In genomic region chr7:110823995-110824953, GRCm38 (mm10) we compare ENCODE assay signal across 14 mouse cellular contexts. TPM values are rescaled to one million over a fixed set of nuclear protein-coding genes. Genes with fewer than 3 reads are reported as not detected.
A peak's percentile ranks its signal among the peaks of the same experiment; 100 is the strongest.
DNase-seq lines count a peak whose midpoint lies in the region; ATAC-seq and TF ChIP-seq lines count a peak whose summit lies in the region.
"Had no signal": no experiment of that assay in that cellular context is flagged by ENCODE, and none has a peak within 500 bp of the region (broad histone marks: within the 10 kb centered on the region; RNA-seq: fewer than 3 reads in every experiment).

No protein-coding gene starts in this region.

- 86% methylated on average over 8 of the region's 8 CpGs for WGBS in liver, embryonic 11.5 days
- 95% methylated on average over 8 of the region's 8 CpGs for WGBS in forebrain, embryonic 10.5 days

- no peak for TF ChIP-seq RAD21 in MEL (IDR thresholded peaks at IDR 0.05; ENCODE audit: low read depth, low read length)

- TF ChIP-seq POLR2A in MEL (IDR thresholded peaks at IDR 0.05; ENCODE audit: control insufficient read depth in 1 of 2, insufficient read depth in 1 of 2, low read depth in 1 of 2, low read length in 2 of 2, poor library complexity in 1 of 2) = no peak

- no peak overlapping the region for H3K4me3 ChIP-seq in liver, embryonic 11.5 days (ENCODE audit: low read depth, low read length)
- H3K4me3 ChIP-seq in MEL (ENCODE audit: control insufficient read depth in 1 of 2, insufficient read depth in 1 of 2, low read depth in 2 of 2, low read length in 2 of 2) = no peak overlapping the region
- no peak overlapping the region for H3K4me3 ChIP-seq in forebrain, embryonic 10.5 days
- H3K4me3 ChIP-seq: limb, embryonic 13.5 days had no signal

- H3K36me3 ChIP-seq in liver, embryonic 11.5 days (ENCODE audit: control insufficient read depth, insufficient read depth, low read length) = peaks cover 21% of the 10 kb centered on the region
- peaks cover 8 to 21% of the 10 kb centered on the region in 2 experiments for H3K36me3 ChIP-seq in MEL (ENCODE audit: control insufficient read depth in 1 of 2, insufficient read depth in 2 of 2, low read length in 2 of 2)
- peaks cover 60% of the 10 kb centered on the region for H3K36me3 ChIP-seq in forebrain, embryonic 10.5 days (replicated peaks)

- H3K79me2 ChIP-seq in MEL (ENCODE audit: control insufficient read depth, insufficient read depth, low read length, poor library complexity) = no peaks in the 10 kb centered on the region

- no peak overlapping the region for H3K4me2 ChIP-seq in liver, embryonic 11.5 days
- H3K4me2 ChIP-seq: heart, embryonic 11.5 days; limb, embryonic 13.5 days had no signal

- H3K9me3 ChIP-seq in liver, embryonic 11.5 days (ENCODE audit: control insufficient read depth, low read length) = no peaks in the 10 kb centered on the region
- H3K9me3 ChIP-seq in MEL (replicated peaks; ENCODE audit: insufficient read depth, low read length) = no peaks in the 10 kb centered on the region
- H3K9me3 ChIP-seq in forebrain, embryonic 10.5 days = no peaks in the 10 kb centered on the region
- H3K9me3 ChIP-seq: limb, embryonic 13.5 days had no signal

- no peak for DNase-seq in liver, embryonic 11.5 days (ENCODE audit: low spot score)
- DNase-seq in liver = no peak
- no peak for DNase-seq in MEL (ENCODE audit: low read depth, low spot score)
- DNase-seq in naive thymus-derived CD4-positive, alpha-beta T cell, adult 2 months (ENCODE audit: low read depth) = peak; percentile 32
- no peak for DNase-seq in forebrain, embryonic 10.5 days (ENCODE audit: extremely low spot score, low spot score)
- no peak for DNase-seq in thymus, postnatal 36 days
- DNase-seq: retina, postnatal 1 day; thymus, postnatal 14 days had no signal

- no peak overlapping the region for H3K27ac ChIP-seq in liver, embryonic 11.5 days (ENCODE audit: low read depth, low read length)
- no peak overlapping the region for H3K27ac ChIP-seq in MEL (ENCODE audit: control insufficient read depth, low read depth, low read length)
- no peak overlapping the region for H3K27ac ChIP-seq in forebrain, embryonic 10.5 days
- H3K27ac ChIP-seq: hindbrain, postnatal 0 days; limb, embryonic 13.5 days had no signal

- TF ChIP-seq CTCF in MEL (IDR thresholded peaks at IDR 0.05 in 2 of 3, conservative IDR thresholded peaks at IDR 0.05 in 1 of 3; ENCODE audit: control insufficient read depth in 1 of 3, insufficient read depth in 1 of 3, low read depth in 2 of 3, low read length in 3 of 3, poor library complexity in 1 of 3, severe bottlenecking in 1 of 3) = no peak

- ATAC-seq in liver, embryonic 11.5 days (replicated peaks; ENCODE audit: low FRiP score) = no peak
- peak; percentile 86 for ATAC-seq in granulocyte monocyte progenitor cell, adult 5-6 weeks (replicated peaks; ENCODE audit: poor library complexity, severe bottlenecking)
- ATAC-seq: activated CD4-positive, CD25-positive, alpha-beta regulatory T cell, adult 4 months; hindbrain, postnatal 0 days had no signal

- H3K9ac ChIP-seq in liver, embryonic 11.5 days (ENCODE audit: low read depth, low read length) = 0 out of 2 replicates have a peak overlapping the region, but pooled peaks have one; percentile 5
- H3K9ac ChIP-seq in MEL (ENCODE audit: control insufficient read depth, low read depth, low read length, poor library complexity, severe bottlenecking) = no peak overlapping the region
- H3K9ac ChIP-seq: limb, embryonic 13.5 days had no signal

- H3K4me1 ChIP-seq in liver, embryonic 11.5 days (replicated peaks; ENCODE audit: control insufficient read depth, insufficient read depth, low read length) = peaks cover 22% of the 10 kb centered on the region
- peaks cover 15 to 19% of the 10 kb centered on the region in 2 experiments for H3K4me1 ChIP-seq in MEL (ENCODE audit: control insufficient read depth in 1 of 2, insufficient read depth in 2 of 2, low read length in 2 of 2)
- H3K4me1 ChIP-seq in forebrain, embryonic 10.5 days = no peaks in the 10 kb centered on the region

- H3K27me3 ChIP-seq in liver, embryonic 11.5 days (replicated peaks; ENCODE audit: control insufficient read depth, insufficient read depth, low read length) = no peaks in the 10 kb centered on the region
- H3K27me3 ChIP-seq in MEL (ENCODE audit: control insufficient read depth in 1 of 2, insufficient read depth in 2 of 2, low read length in 2 of 2) = no peaks in the 10 kb centered on the region
- H3K27me3 ChIP-seq in forebrain, embryonic 10.5 days (ENCODE audit: poor library complexity, severe bottlenecking) = no peaks in the 10 kb centered on the region
- H3K27me3 ChIP-seq: limb, embryonic 13.5 days had no signal

- TF ChIP-seq EP300 in MEL (IDR thresholded peaks at IDR 0.05; ENCODE audit: low read depth in 1 of 2, low read length in 2 of 2) = no peak

TF ChIP-seq in MEL, 35 proteins besides CTCF, POLR2A, EP300 and RAD21:
- TF ChIP-seq MAX (IDR thresholded peaks at IDR 0.05; ENCODE audit: low read length) (peak; percentile 2; the same call in 1 of the 2 replicates), NRF1 (IDR thresholded peaks at IDR 0.05; ENCODE audit: insufficient read depth, low read depth, low read length, poor library complexity, severe bottlenecking) (no peak), RCOR1 (IDR thresholded peaks at IDR 0.05; ENCODE audit: low read depth, low read length) (no peak), USF2 (IDR thresholded peaks at IDR 0.05; ENCODE audit: borderline replicate concordance in 1 of 2, insufficient read depth in 1 of 2, low read depth in 1 of 2, low read length in 2 of 2) (no peak), ZMIZ1 (IDR thresholded peaks at IDR 0.05; ENCODE audit: low read depth, low read length) (no peak), TCF12 (IDR thresholded peaks at IDR 0.05; ENCODE audit: low read depth, low read length) (no peak), ETS1 (IDR thresholded peaks at IDR 0.05; ENCODE audit: low read depth, low read length) (no peak)

RNA-seq across cellular contexts. Expression of gene Rnf141, which starts 20.0 kb away (rescaled TPM):
- 35.0 and 41.0 TPM in 2 replicates for polyA plus RNA-seq in liver, embryonic 11.5 days (2014; fragmentation: Nextera tagmentation; extraction: Ambion mirVana)
- total RNA-seq in MEL (2012; rRNA removed) = 19.7 and 23.3 TPM in 2 replicates
- polyA plus RNA-seq in MEL (2012; ENCODE audit: insufficient read depth in 1 of 2, insufficient read length in 2 of 2, low read depth in 1 of 2, low replicate concordance in 2 of 2, missing spikeins in 1 of 2) = 10 to 100 TPM in 1 of 2 experiments, not detected in 1; 18.8 TPM
- 19.0 and 33.8 TPM in 2 replicates for total RNA-seq in granulocyte monocyte progenitor cell, adult 5-6 weeks (2014; fragmentation: Nextera tagmentation)
- total RNA-seq in granulocyte monocyte progenitor cell, adult 5-6 weeks (2017) = 40.7 and 47.4 TPM in 2 replicates
- polyA plus RNA-seq in forebrain, embryonic 10.5 days (2016; fragmentation: Nextera tagmentation; extraction: Ambion mirVana) = 25.0 and 26.3 TPM in 2 replicates

RNA-seq across cellular contexts. Expression of gene Lyve1, which starts 38.8 kb away (rescaled TPM):
- polyA plus RNA-seq in liver, embryonic 11.5 days (2014; fragmentation: Nextera tagmentation; extraction: Ambion mirVana) = 25.7 and 26.9 TPM in 2 replicates
- total RNA-seq in MEL (2012; rRNA removed) = not detected in 2 replicates
- not detected for polyA plus RNA-seq in MEL (2012; ENCODE audit: insufficient read depth in 1 of 2, insufficient read length in 2 of 2, low read depth in 1 of 2, low replicate concordance in 2 of 2, missing spikeins in 1 of 2)
- not detected in 2 replicates for total RNA-seq in granulocyte monocyte progenitor cell, adult 5-6 weeks (2014; fragmentation: Nextera tagmentation)
- not detected in 2 replicates for total RNA-seq in granulocyte monocyte progenitor cell, adult 5-6 weeks (2017)
- polyA plus RNA-seq in forebrain, embryonic 10.5 days (2016; fragmentation: Nextera tagmentation; extraction: Ambion mirVana) = 0.20 and 0.51 TPM in 2 replicates
- total RNA-seq: ES-E14 had no signal
- polyA plus RNA-seq: activated CD4-positive, CD25-positive, alpha-beta regulatory T cell, adult 4 months had no signal

RNA-seq across cellular contexts. Expression of gene Ampd3, which starts 56.3 kb away (rescaled TPM):
- 39.5 and 41.1 TPM in 2 replicates for polyA plus RNA-seq in liver, embryonic 11.5 days (2014; fragmentation: Nextera tagmentation; extraction: Ambion mirVana)
- total RNA-seq in MEL (2012; rRNA removed) = 11.7 and 14.8 TPM in 2 replicates
- polyA plus RNA-seq in MEL (2012; ENCODE audit: insufficient read depth in 1 of 2, insufficient read length in 2 of 2, low read depth in 1 of 2, low replicate concordance in 2 of 2, missing spikeins in 1 of 2) = 10 to 100 TPM in 1 of 2 experiments, not detected in 1; 22.3 TPM
- total RNA-seq in granulocyte monocyte progenitor cell, adult 5-6 weeks (2014; fragmentation: Nextera tagmentation) = 3.5 and 6.2 TPM in 2 replicates
- 1.4 and 2.1 TPM in 2 replicates for total RNA-seq in granulocyte monocyte progenitor cell, adult 5-6 weeks (2017)
- 1.2 and 1.5 TPM in 2 replicates for polyA plus RNA-seq in forebrain, embryonic 10.5 days (2016; fragmentation: Nextera tagmentation; extraction: Ambion mirVana)

Comparison
In these comparisons a context has a peak if more than half of its experiments do, and no peak if none do; other contexts are left out.
1. RNA of gene Lyve1, which starts 38.8 kb away (polyA plus RNA-seq): 25.7 to 26.9 TPM in liver, embryonic 11.5 days; 0.20 to 0.51 TPM in forebrain, embryonic 10.5 days and not detected in MEL; every median in the first group is over 10 times any median in the second.